Mouse (Mus musculus) hindbrain, embryonic 10.5 days (tissue): ENCODE measurements around the gene Paqr4. TPM values are rescaled to one million over a fixed set of nuclear protein-coding genes. Genes with fewer than 3 reads are reported as not detected.

ENCODE experiments used
- DNase-seq: peaks from one replicate; pipeline ENCODE4 v3.0.0-alpha.2; 2017; ENCODE audit warnings: low spot score
- H3K27ac ChIP-seq: fragments of 300-500 bp; sonication (generic); 2 replicates; pipeline ENCODE4 v1.5.1; 2016; ENCODE audit warnings: mild to moderate bottlenecking, moderate library complexity
- H3K27me3 ChIP-seq: fragments of 300-500 bp; sonication (generic); 2 replicates; pipeline ENCODE4 v1.6.1; 2016; ENCODE audit warnings: mild to moderate bottlenecking; ENCODE audit not compliant: poor library complexity, insufficient read depth, severe bottlenecking
- H3K36me3 ChIP-seq: fragments of 300-500 bp; sonication (generic); 2 replicates; pipeline ENCODE4 v1.6.1; 2016; ENCODE audit warnings: mild to moderate bottlenecking, moderate library complexity
- H3K4me1 ChIP-seq: fragments of 300-500 bp; sonication (generic); replicated peaks from 2 replicates; pipeline ENCODE4 v1.6.1; 2016; ENCODE audit warnings: mild to moderate bottlenecking
- H3K4me3 ChIP-seq: fragments of 300-500 bp; sonication (generic); 2 replicates; pipeline ENCODE4 v1.5.1; 2016; ENCODE audit warnings: mild to moderate bottlenecking, moderate library complexity
- H3K9me3 ChIP-seq: fragments of 300-500 bp; sonication (generic); 2 replicates; pipeline ENCODE4 v1.6.1; 2016; ENCODE audit warnings: mild to moderate bottlenecking, moderate library complexity
- WGBS: fragments of 180-500 bp; shearing (Covaris S2); methylation state at CpG from one replicate; pipeline ENCODE4 v1.1.7; 2016; 5-methylcytosine and 5-hydroxymethylcytosine counted together
- polyA plus RNA-seq: library from polyadenylated mRNA; unstranded; fragments of >200 nt; fragmentation: Nextera tagmentation; extraction: Ambion mirVana; gene quantifications from 2 replicates; pipeline ENCODE4 v1.2.1, GENCODE M21; 2016

Paqr4 gene
- polyA plus RNA-seq, 1 experiment from 2014 or later = 43.6 TPM

DNA sequence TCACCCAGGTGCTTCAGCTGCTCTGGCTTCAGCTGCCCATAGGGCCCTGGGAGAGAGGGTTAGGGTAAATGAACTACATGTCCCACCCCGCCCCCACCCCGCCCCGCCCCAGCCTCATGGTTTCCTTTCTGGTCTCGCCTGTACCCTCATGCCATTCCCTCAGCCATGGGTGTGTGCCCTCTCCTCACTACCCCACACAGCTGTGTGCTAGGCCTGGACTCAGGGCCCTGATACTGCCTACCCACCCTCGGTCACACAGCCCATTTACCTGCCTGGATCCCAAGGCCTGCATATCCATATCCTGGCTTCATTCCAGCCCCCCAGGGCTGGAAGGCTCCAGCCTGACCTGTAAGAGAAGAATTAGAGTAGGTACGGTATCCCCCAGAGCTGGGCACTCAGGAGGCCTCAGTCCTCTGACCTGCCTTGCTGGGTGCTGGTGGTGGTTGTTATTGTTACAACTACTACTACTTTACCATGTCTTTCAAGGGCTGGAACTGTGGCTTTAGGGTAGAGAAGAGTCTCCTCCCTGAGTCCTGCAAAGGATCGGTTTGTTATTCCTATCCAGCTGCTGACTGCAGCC, 35.1 kb downstream of the Paqr4 start:
- no peak overlapping the region for H3K27ac ChIP-seq
- WGBS = 80% methylated on average over 7 of the region's 7 CpGs
- H3K27me3 ChIP-seq = peaks cover 32% of the 10 kb centered on the region
- no peak overlapping the region for H3K4me3 ChIP-seq
- H3K36me3 ChIP-seq = no peaks in the 10 kb centered on the region
- 0 out of 2 replicates have a peak, but pooled peaks cover 9% of the 10 kb centered on the region for H3K4me1 ChIP-seq
- DNase-seq = no peak
- no peaks in the 10 kb centered on the region for H3K9me3 ChIP-seq

GRCm38 (mm10) chr17:23704741-23705140, 35.9 kb downstream of the Paqr4 start:
- Histone ChIP-seq H3K27me3 (peaks cover 41% of the 10 kb centered on the region), H3K9me3 (no peaks in the 10 kb centered on the region), H3K27ac (no peak overlapping the region), H3K36me3 (no peaks in the 10 kb centered on the region), H3K4me1 (peaks cover 15% of the 10 kb centered on the region; the same call in 1 of the 2 replicates), H3K4me3 (no peak overlapping the region)
- 61% methylated on average over 7 of the region's 7 CpGs for WGBS
- DNase-seq = no peak

GRCm38 (mm10) chr17:23703301-23703700, 37.4 kb downstream of the Paqr4 start:
- DNase-seq = no peak
- Histone ChIP-seq H3K9me3 (no peaks in the 10 kb centered on the region), H3K4me3 (no peak overlapping the region), H3K4me1 (peaks cover 23% of the 10 kb centered on the region), H3K36me3 (no peaks in the 10 kb centered on the region), H3K27ac (no peak overlapping the region), H3K27me3 (peaks cover 55% of the 10 kb centered on the region)
- WGBS = 84% methylated on average over 9 of the region's 9 CpGs

DNA sequence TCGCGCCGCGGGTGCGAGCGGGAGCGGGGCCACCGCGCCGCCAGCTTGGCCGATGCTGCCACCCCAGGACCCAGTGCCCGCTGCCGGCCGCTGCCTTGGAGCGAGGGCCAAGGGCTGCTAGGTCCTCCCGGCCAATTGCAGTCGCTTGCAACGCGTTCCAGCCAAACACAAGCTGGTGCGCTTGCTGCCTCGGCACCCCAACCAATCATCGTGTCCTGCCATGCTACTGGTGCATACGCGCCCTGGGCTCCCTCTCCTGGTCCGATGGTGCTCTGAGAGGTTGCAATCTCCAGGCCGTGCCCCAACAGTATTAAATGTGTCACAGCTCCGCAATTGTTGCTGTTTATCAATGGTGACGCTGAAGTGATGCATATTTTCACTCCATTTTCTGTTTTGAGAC, 40.6 kb downstream of the Paqr4 start:
- Histone ChIP-seq H3K27ac (peak overlapping the region; percentile 75), H3K4me3 (peak overlapping the region; percentile 79), H3K27me3 (peaks cover 61% of the 10 kb centered on the region), H3K9me3 (no peaks in the 10 kb centered on the region), H3K4me1 (peaks cover 24% of the 10 kb centered on the region), H3K36me3 (no peaks in the 10 kb centered on the region)
- under 1% methylated on average over 28 of the region's 28 CpGs for WGBS
- DNase-seq = peak; percentile 89

- DNase-seq = peak; percentile 38
- peaks cover 60% of the 10 kb centered on the region for H3K27me3 ChIP-seq
- H3K4me1 ChIP-seq = peaks cover 21% of the 10 kb centered on the region
- H3K27ac ChIP-seq = peak overlapping the region; percentile 75
- peak overlapping the region; percentile 79 for H3K4me3 ChIP-seq
- H3K9me3 ChIP-seq = no peaks in the 10 kb centered on the region
- H3K36me3 ChIP-seq = no peaks in the 10 kb centered on the region
- WGBS = under 1% methylated on average over 101 of the region's 101 CpGs
Observed at GRCm38 (mm10) chr17:23699131-23700077, 41.3 kb downstream of the Paqr4 start.

DNA sequence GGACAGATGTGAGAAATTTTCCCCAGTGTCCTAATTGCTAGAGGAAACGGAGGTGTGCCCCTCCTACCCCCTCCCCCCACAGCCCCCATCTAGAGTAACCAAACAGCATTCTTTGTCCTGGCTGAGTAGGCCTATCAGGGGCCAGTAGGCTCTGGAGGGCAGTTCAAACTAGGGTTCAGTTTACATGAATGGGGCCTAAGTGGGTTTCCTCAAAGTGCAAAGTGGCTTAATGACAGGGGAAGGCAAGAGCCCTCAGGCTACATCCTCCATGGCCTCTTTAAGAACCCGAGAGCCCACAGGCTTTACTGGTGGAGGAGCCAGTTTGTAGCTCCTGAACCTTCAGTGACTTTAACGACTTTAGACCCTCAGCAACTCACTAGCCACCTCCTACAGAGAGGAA, 44.9 kb downstream of the Paqr4 start:
- peaks cover 21% of the 10 kb centered on the region for H3K4me1 ChIP-seq
- peaks cover 44% of the 10 kb centered on the region for H3K27me3 ChIP-seq
- no peaks in the 10 kb centered on the region for H3K36me3 ChIP-seq
- H3K9me3 ChIP-seq = no peaks in the 10 kb centered on the region
- no peak overlapping the region for H3K4me3 ChIP-seq
- no peak for DNase-seq
- 18% methylated on average over 3 of the region's 3 CpGs for WGBS
- H3K27ac ChIP-seq = no peak overlapping the region

- WGBS = 82% methylated on average over 1 of the region's 1 CpGs
- H3K27me3 ChIP-seq = peaks cover 31% of the 10 kb centered on the region
- no peak overlapping the region for H3K4me3 ChIP-seq
- no peaks in the 10 kb centered on the region for H3K36me3 ChIP-seq
- DNase-seq = no peak
- peaks cover 12% of the 10 kb centered on the region for H3K4me1 ChIP-seq
- no peak overlapping the region for H3K27ac ChIP-seq
- H3K9me3 ChIP-seq = no peaks in the 10 kb centered on the region
Observed at GRCm38 (mm10) chr17:23694491-23694890, 46.2 kb downstream of the Paqr4 start.

Other genes starting within 250 kb of the Paqr4 start
- gene Zfp213, start 176.6 kb downstream of the Paqr4 start, polyA plus RNA-seq = 25.3 and 27.5 TPM in 2 replicates
- 22.5 and 23.4 TPM in 2 replicates for gene Zfp13, start 141.4 kb downstream of the Paqr4 start, polyA plus RNA-seq
- gene Zscan10, start 140.0 kb downstream of the Paqr4 start, polyA plus RNA-seq = 0.92 and 0.94 TPM in 2 replicates
- gene Mmp25, start 95.6 kb downstream of the Paqr4 start, polyA plus RNA-seq = 1.00 and 1.4 TPM in 2 replicates
- 0.41 and 0.51 TPM in 2 replicates for gene Bicdl2, start 80.4 kb downstream of the Paqr4 start, polyA plus RNA-seq
- gene Hcfc1r1, start 67.3 kb downstream of the Paqr4 start, polyA plus RNA-seq = 34.0 and 45.4 TPM in 2 replicates
- gene Thoc6, start 67.0 kb downstream of the Paqr4 start, polyA plus RNA-seq = 72.7 and 80.2 TPM in 2 replicates
- gene Tnfrsf12a, start 63.4 kb downstream of the Paqr4 start, polyA plus RNA-seq = 2.7 and 7.1 TPM in 2 replicates
- gene Cldn6, start 61.6 kb downstream of the Paqr4 start, polyA plus RNA-seq = 20.8 and 54.2 TPM in 2 replicates
- 6.3 and 13.1 TPM in 2 replicates for gene Cldn9, start 56.8 kb downstream of the Paqr4 start, polyA plus RNA-seq
- not detected in 2 replicates for gene 1520401A03Rik, start 18.1 kb downstream of the Paqr4 start, polyA plus RNA-seq
- 54.0 and 61.5 TPM in 2 replicates for gene Pkmyt1, start 14.5 kb downstream of the Paqr4 start, polyA plus RNA-seq
- gene Kremen2, start 5.0 kb upstream of the Paqr4 start, polyA plus RNA-seq = 3.4 and 4.3 TPM in 2 replicates
- gene Flywch1, start 30.7 kb upstream of the Paqr4 start, polyA plus RNA-seq = 181 and 211 TPM in 2 replicates
- gene Flywch2, start 45.2 kb upstream of the Paqr4 start, polyA plus RNA-seq = 22.9 and 34.9 TPM in 2 replicates
- gene Srrm2, start 49.7 kb upstream of the Paqr4 start, polyA plus RNA-seq = 517 and 570 TPM in 2 replicates
- 1,118 and 1,222 TPM in 2 replicates for gene Elob, start 88.3 kb upstream of the Paqr4 start, polyA plus RNA-seq
- 0.24 TPM in 1 of 2 replicates, not detected in the other for gene Prss33, start 95.2 kb upstream of the Paqr4 start, polyA plus RNA-seq
- not detected in 2 replicates for gene Prss32, start 103.0 kb upstream of the Paqr4 start, polyA plus RNA-seq
- 1.6 and 1.9 TPM in 2 replicates for gene Prss41, start 103.3 kb upstream of the Paqr4 start, polyA plus RNA-seq
- not detected in 2 replicates for gene Prss21, start 127.2 kb upstream of the Paqr4 start, polyA plus RNA-seq
- gene Dcpp1, start 140.0 kb upstream of the Paqr4 start, polyA plus RNA-seq = not detected in 2 replicates
- gene Dcpp2, start 140.0 kb upstream of the Paqr4 start, polyA plus RNA-seq = not detected in 2 replicates
- gene Dcpp3, start 176.6 kb upstream of the Paqr4 start, polyA plus RNA-seq = not detected in 2 replicates
- not detected in 2 replicates for gene Sbp, start 200.8 kb upstream of the Paqr4 start, polyA plus RNA-seq
- gene Sbpl, start 214.4 kb upstream of the Paqr4 start, polyA plus RNA-seq = not detected in 2 replicates
- not detected in 2 replicates for gene Prss30, start 239.7 kb upstream of the Paqr4 start, polyA plus RNA-seq